Mouse (Mus musculus) megakaryocyte, embryonic 14.5 days (primary cell): ENCODE measurements around the gene Disc1.

Source experiments
- FLI1 ChIP-seq: IDR thresholded peaks from 2 replicates; pipeline ENCODE4 v1.6.1; 2012; ENCODE audit warnings: low read length, inconsistent platforms, mixed read lengths
- GATA1 ChIP-seq: IDR thresholded peaks from 3 replicates; pipeline ENCODE4 v1.6.1; 2012; ENCODE audit warnings: mixed read lengths, low read length, inconsistent platforms, borderline replicate concordance

- TF ChIP-seq GATA1 (no peak), FLI1 (no peak)
These were observed 129.8 kb downstream of the Disc1 start for GRCm38 (mm10) chr8:125183548-125184451.
